In the genomic region with DNA sequence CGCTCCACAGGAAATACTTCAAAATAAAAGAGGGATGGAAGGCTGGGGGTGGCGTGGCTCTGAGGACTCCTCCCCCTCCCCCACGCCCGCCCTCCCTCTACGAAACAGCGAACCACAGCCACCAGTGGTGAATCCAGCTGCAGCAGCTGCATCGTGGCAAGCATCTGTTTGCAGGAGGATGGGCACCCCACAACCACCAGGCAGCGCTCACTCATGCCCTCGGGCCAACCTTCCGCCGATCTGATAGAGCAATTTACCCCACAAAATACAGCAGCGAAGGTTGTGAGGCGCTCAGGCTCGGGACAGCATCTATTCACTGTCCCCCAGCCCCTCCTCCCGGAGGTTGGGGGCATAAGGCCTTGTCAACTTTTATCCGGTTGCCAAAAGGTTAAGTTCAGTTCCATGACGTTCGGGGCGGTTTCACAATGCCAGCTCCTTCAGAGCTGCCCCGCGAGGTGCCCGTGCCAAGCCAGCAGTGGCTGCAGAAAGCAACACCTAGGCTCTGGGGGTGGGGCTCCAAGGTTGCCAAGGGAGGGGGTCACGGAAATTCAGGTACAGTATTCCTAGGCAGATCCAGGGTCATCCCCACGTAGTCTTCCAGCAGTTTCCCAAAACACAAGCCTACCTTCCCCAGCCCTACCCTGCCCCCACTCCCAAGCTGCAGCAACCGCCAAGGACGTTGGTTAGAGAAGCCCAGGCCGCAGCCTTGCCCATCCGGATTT, we compare ENCODE assay signal across 8 mouse cellular contexts. TPM values are rescaled to one million over a fixed set of nuclear protein-coding genes. Genes with fewer than 3 reads are reported as not detected.
DNase-seq lines count a peak whose midpoint lies in the region; ATAC-seq and TF ChIP-seq lines count a peak whose summit lies in the region.

No protein-coding gene starts in this region.

- H3K4me2 ChIP-seq in forebrain, embryonic 15.5 days (replicated peaks): peak overlapping the region; percentile 65
- H3K4me2 ChIP-seq in intestine, embryonic 15.5 days (replicated peaks): peak overlapping the region; percentile 90
- peak overlapping the region; percentile 82 for H3K4me2 ChIP-seq in limb, embryonic 15.5 days
- peak overlapping the region; percentile 95 for H3K4me2 ChIP-seq in midbrain, embryonic 13.5 days (replicated peaks)

- 0 out of 2 replicates have a peak, but pooled peaks have one; percentile 48 for TF ChIP-seq CTCF in thymus, adult 2 months (IDR thresholded peaks at IDR 0.05; ENCODE audit: borderline replicate concordance, control insufficient read depth, extremely low read depth, insufficient read depth, low read length, poor library complexity)

- no peak for ATAC-seq in forebrain, embryonic 15.5 days (replicated peaks)
- no peak for ATAC-seq in intestine, embryonic 15.5 days
- ATAC-seq in limb, embryonic 15.5 days (ENCODE audit: insufficient number of reproducible peaks, low FRiP score, low TSS enrichment, low read depth): no peak
- ATAC-seq in midbrain, embryonic 13.5 days: no peak

- 4% methylated on average over 28 of the region's 28 CpGs for WGBS in forebrain, embryonic 15.5 days
- 14% methylated on average over 28 of the region's 28 CpGs for WGBS in intestine, embryonic 15.5 days
- 5% methylated on average over 27 of the region's 28 CpGs for WGBS in limb, embryonic 15.5 days
- whole genome bisulfite sequencing in midbrain, embryonic 13.5 days: 3% methylated on average over 28 of the region's 28 CpGs
- WGBS in thymus, adult 2 months: 2% methylated on average over 28 of the region's 28 CpGs

- peak overlapping the region; percentile 92 for H3K9ac ChIP-seq in forebrain, embryonic 15.5 days (replicated peaks)
- peak overlapping the region; percentile 95 for H3K9ac ChIP-seq in intestine, embryonic 15.5 days
- H3K9ac ChIP-seq in limb, embryonic 15.5 days: peak overlapping the region; percentile 95; the same call in 1 of the 2 replicates
- H3K9ac ChIP-seq in midbrain, embryonic 13.5 days (replicated peaks): peak overlapping the region; percentile 94

- peak overlapping the region; percentile 98 for H3K4me3 ChIP-seq in brown adipose tissue, adult 24 weeks (ENCODE audit: insufficient read depth, low read depth, low read length)
- H3K4me3 ChIP-seq in forebrain, embryonic 15.5 days: peak overlapping the region; percentile 91
- H3K4me3 ChIP-seq in intestine, embryonic 15.5 days (replicated peaks): peak overlapping the region; percentile 96
- peak overlapping the region; percentile 90 for H3K4me3 ChIP-seq in limb, embryonic 15.5 days
- H3K4me3 ChIP-seq in midbrain, embryonic 13.5 days (replicated peaks): peak overlapping the region; percentile 84
- H3K4me3 ChIP-seq in thymus, adult 2 months (ENCODE audit: control insufficient read depth, insufficient read depth, low read length): peak overlapping the region; percentile 64

- H3K9me3 ChIP-seq in forebrain, embryonic 15.5 days: no peaks in the 10 kb centered on the region
- no peaks in the 10 kb centered on the region for H3K9me3 ChIP-seq in intestine, embryonic 15.5 days
- H3K9me3 ChIP-seq in limb, embryonic 15.5 days: no peaks in the 10 kb centered on the region
- no peaks in the 10 kb centered on the region for H3K9me3 ChIP-seq in midbrain, embryonic 13.5 days

- H3K27me3 ChIP-seq in forebrain, embryonic 15.5 days: peaks cover 32% of the 10 kb centered on the region
- H3K27me3 ChIP-seq in intestine, embryonic 15.5 days (replicated peaks): peaks cover 16% of the 10 kb centered on the region
- peaks cover 51% of the 10 kb centered on the region for H3K27me3 ChIP-seq in limb, embryonic 15.5 days
- H3K27me3 ChIP-seq in midbrain, embryonic 13.5 days: peaks cover 64% of the 10 kb centered on the region
- peaks cover 7% of the 10 kb centered on the region; the same call in 1 of the 2 replicates for H3K27me3 ChIP-seq in thymus, adult 2 months (ENCODE audit: control insufficient read depth, insufficient read depth, low read length)

- peak; percentile 68 for TF ChIP-seq POLR2A in thymus, adult 2 months (IDR thresholded peaks at IDR 0.05; ENCODE audit: control insufficient read depth, extremely low read depth, insufficient read depth, low read length, poor library complexity)

- H3K36me3 ChIP-seq in forebrain, embryonic 15.5 days: peaks cover 19% of the 10 kb centered on the region; the same call in 1 of the 2 replicates
- H3K36me3 ChIP-seq in intestine, embryonic 15.5 days: peaks cover 12% of the 10 kb centered on the region
- peaks cover 27% of the 10 kb centered on the region for H3K36me3 ChIP-seq in limb, embryonic 15.5 days
- H3K36me3 ChIP-seq in midbrain, embryonic 13.5 days: peaks cover 22% of the 10 kb centered on the region
- H3K36me3 ChIP-seq in thymus, adult 2 months (ENCODE audit: control insufficient read depth, insufficient read depth, low read length): peaks cover 24% of the 10 kb centered on the region

- peak; percentile 70 for DNase-seq in ovary, adult 18-20 months (ENCODE audit: low spot score)
- DNase-seq in ovary, postnatal 10 days (ENCODE audit: low spot score): no peak
- DNase-seq in thymus, adult 2 months: peak; percentile 84

- H3K4me1 ChIP-seq in brown adipose tissue, adult 24 weeks (ENCODE audit: control insufficient read depth, insufficient read depth, insufficient read length, low read length): peaks cover 14% of the 10 kb centered on the region
- H3K4me1 ChIP-seq in forebrain, embryonic 15.5 days: peaks cover 72% of the 10 kb centered on the region
- H3K4me1 ChIP-seq in intestine, embryonic 15.5 days (replicated peaks): peaks cover 78% of the 10 kb centered on the region
- peaks cover 80% of the 10 kb centered on the region for H3K4me1 ChIP-seq in limb, embryonic 15.5 days
- peaks cover 79% of the 10 kb centered on the region for H3K4me1 ChIP-seq in midbrain, embryonic 13.5 days (replicated peaks)
- H3K4me1 ChIP-seq in thymus, adult 2 months (replicated peaks; ENCODE audit: control insufficient read depth, insufficient read depth, low read length): peaks cover 66% of the 10 kb centered on the region

- peak overlapping the region; percentile 90 for H3K27ac ChIP-seq in brown adipose tissue, adult 24 weeks (replicated peaks; ENCODE audit: low read depth, low read length)
- H3K27ac ChIP-seq in forebrain, embryonic 15.5 days (replicated peaks): peak overlapping the region; percentile 100
- H3K27ac ChIP-seq in intestine, embryonic 15.5 days: no peak overlapping the region; the same call in 1 of the 2 replicates
- H3K27ac ChIP-seq in limb, embryonic 15.5 days: peak overlapping the region; percentile 99
- H3K27ac ChIP-seq in midbrain, embryonic 13.5 days: peak overlapping the region; percentile 99
- H3K27ac ChIP-seq in thymus, adult 2 months (ENCODE audit: control insufficient read depth, insufficient read depth, low read length): peak overlapping the region; percentile 91

RNA-seq across cellular contexts. Expression of gene Cbx4, which starts 2.1 kb away (rescaled TPM):
- polyA plus RNA-seq in brown adipose tissue, adult 24 weeks (2012; ENCODE audit: insufficient read depth, insufficient read length, missing spikeins): 37.3 and 37.4 TPM in 2 replicates
- 15.5 and 16.5 TPM in 2 replicates for polyA plus RNA-seq in forebrain, embryonic 15.5 days (2015; fragmentation: Nextera tagmentation; extraction: Ambion mirVana)
- 10.7 and 11.2 TPM in 2 replicates for polyA plus RNA-seq in intestine, embryonic 15.5 days (2015; fragmentation: Nextera tagmentation; extraction: Ambion mirVana)
- polyA plus RNA-seq in limb, embryonic 15.5 days (2015; fragmentation: Nextera tagmentation; extraction: Ambion mirVana): 13.8 and 16.4 TPM in 2 replicates
- polyA plus RNA-seq in midbrain, embryonic 13.5 days (2015; fragmentation: Nextera tagmentation; extraction: Ambion mirVana): 14.1 and 16.3 TPM in 2 replicates
- 54.7 and 56.8 TPM in 2 replicates for polyA plus RNA-seq in thymus, adult 2 months (2012; rRNA removed)

RNA-seq across cellular contexts. Expression of gene Cbx8, which starts 43.1 kb away (rescaled TPM):
- 4.7 and 9.1 TPM in 2 replicates for polyA plus RNA-seq in brown adipose tissue, adult 24 weeks (2012; ENCODE audit: insufficient read depth, insufficient read length, missing spikeins)
- 13.8 and 14.1 TPM in 2 replicates for polyA plus RNA-seq in forebrain, embryonic 15.5 days (2015; fragmentation: Nextera tagmentation; extraction: Ambion mirVana)
- polyA plus RNA-seq in intestine, embryonic 15.5 days (2015; fragmentation: Nextera tagmentation; extraction: Ambion mirVana): 7.4 and 7.9 TPM in 2 replicates
- polyA plus RNA-seq in limb, embryonic 15.5 days (2015; fragmentation: Nextera tagmentation; extraction: Ambion mirVana): 8.9 and 9.6 TPM in 2 replicates
- polyA plus RNA-seq in midbrain, embryonic 13.5 days (2015; fragmentation: Nextera tagmentation; extraction: Ambion mirVana): 9.8 and 15.2 TPM in 2 replicates
- polyA plus RNA-seq in thymus, adult 2 months (2012; rRNA removed): 8.1 and 8.2 TPM in 2 replicates
